Mouse (Mus musculus): ENCODE measurements at regions not wholly inside any gene's neighbourhood (a gene's known extent, or its start where the extent isn't known, plus 50 kb on each side); places are given as distances from the start of the nearest gene placed in this dataset.

DNA sequence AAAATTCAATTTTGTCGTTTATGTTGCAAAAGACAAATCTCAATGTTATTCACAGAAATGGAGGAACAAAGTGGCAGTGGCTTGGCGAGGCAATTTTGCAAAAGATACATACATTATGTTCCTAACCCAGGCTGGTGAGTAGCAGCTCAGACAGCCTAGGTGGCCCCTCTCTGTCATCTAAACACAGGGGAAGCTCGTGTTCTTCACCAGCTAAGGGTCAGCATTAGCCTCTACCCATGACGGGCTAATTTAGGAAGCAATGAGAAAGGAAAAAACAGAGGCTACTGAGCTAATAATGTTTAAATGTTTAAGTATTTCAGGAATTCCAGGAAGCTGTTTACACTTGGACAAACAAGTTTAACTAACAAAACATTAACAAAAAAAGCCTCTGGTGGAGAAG lies 64.9 kb upstream of the Gnai1 start:
- no peak for TF ChIP-seq CTCF (IDR thresholded peaks at IDR 0.05; ENCODE audit: low read depth)
- no peak for TF ChIP-seq EP300 (IDR thresholded peaks at IDR 0.05; ENCODE audit: low read depth)

All from liver, postnatal 0 days (tissue).